Mouse (Mus musculus) adipocyte (in vitro differentiated cells): ENCODE measurements around the gene Bst1.

Experiments
- DNase-seq: peaks from one replicate; pipeline ENCODE4 v3.0.0-alpha.2; 2016; ENCODE audit warnings: low spot score

Bst1 gene

DNA sequence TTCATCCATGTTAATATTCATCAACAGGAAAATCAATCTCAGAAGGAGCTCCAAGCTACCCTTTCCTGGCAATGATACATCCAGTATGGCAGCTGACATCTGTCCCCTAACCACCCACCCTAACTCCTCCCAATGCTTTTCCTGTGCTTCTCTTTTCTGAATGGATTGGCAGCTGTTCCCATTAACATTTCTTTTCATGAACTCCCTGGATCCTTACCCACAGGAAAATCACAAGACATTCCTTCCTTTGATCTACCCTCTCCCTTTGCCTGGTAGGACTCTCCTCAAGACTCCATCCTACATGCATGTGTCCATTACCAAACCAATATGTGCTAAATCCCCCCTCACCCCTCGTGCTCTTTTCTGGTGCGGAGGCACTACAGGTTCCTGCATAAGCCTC, 4.1 kb upstream of the Bst1 start:
- no peak for DNase-seq

DNA sequence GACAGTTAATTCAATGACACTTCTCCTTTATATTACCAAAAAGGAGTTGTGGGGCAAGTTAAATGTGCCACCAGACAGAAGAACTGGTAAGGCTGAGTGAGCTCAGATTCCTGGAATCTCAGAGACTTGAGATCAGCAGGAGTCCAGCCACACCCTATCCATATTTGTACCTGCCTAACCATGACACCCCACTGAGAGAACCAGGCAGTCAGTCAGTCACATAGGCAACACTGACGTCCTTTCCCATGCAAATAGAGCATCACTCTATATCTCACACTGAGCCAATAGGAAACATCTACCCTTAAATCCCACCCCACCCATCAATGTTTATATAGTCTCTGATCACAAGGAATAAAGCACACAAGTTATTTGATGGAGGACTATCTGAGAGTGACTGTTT, 2.9 kb upstream of the Bst1 start:
- DNase-seq = no peak

DNA sequence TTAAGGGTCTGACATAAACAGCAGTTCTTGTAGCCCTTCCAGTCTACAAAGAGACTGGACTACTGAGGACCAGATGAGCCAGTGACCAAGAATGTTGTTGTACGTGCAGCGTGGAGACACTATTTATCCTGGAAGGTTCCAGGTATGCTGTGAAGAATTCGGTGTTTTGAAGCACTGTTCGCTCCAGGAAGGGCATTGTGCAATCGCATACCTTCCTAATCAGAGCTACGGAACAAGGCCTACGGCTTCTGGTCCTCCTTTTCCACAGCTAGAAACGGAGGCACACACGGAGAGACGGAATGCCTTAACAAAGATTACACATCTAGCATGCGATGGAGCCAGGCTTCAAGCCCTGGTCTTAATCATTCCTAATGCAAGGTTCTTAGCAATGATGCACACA, 2.1 kb downstream of the Bst1 start:
- DNase-seq = no peak

DNA sequence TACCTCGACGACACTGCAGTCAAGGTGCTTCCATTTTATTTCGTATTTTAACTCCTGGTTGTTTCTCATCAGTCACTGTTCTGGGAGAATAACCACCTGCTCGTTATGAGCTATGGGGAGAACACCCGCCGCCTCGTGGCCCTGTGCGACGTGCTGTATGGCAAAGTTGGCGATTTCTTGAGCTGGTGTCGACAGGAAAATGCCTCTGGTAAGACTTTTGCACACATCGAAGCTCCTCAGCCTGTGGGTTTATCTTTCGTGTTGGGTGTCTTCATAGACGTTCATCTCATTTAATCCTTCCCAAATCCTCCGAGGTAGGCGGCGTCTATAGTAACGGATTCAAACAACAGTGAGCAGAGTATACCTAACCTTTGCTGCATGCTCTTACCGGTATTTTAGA, 2.9 kb downstream of the Bst1 start, which contains the start of gene Fbxl5:
Gene Fbxl5 (minus strand): TSS at position 101 of the 400 bp plus-strand sequence.
- DNase-seq = no peak

DNA sequence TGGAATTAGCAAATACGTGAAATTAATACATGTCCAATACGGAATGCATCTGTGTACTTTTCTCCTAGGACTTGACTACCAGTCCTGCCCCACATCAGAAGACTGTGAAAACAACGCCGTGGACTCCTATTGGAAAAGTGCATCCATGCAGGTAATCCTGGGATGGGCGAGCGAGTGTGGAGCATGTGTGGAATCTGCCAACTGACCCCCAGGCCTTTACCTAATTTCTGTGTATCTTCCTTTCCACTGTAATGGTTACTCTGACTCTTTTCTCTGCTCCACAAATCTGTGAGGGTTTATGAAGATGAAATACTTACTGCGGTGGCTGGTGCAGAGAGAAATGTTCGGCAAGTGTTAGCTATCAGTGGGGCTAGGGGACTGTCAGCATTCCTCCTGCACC, 3.5 kb downstream of the Bst1 start:
- DNase-seq = no peak

DNA sequence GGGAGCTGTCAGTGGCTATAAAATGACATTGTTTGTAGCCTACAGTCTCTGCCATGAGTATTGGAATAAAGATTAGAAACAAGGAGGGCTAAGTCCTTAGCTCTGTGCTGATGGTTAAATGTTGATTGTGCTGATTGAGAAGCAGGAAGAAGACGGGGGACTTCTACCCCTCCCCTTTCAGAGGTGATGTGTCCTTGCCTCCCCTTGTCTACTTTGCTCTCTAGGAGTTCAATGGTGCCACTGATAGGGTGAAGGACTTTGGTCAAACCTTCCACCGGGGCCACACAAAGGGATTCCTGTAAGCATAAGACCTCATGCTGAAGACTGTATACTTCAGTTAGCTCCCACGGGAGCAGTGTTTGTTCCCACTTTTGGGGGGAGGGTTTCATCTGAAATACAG, 4.1 kb downstream of the Bst1 start:
- no peak for DNase-seq

DNA sequence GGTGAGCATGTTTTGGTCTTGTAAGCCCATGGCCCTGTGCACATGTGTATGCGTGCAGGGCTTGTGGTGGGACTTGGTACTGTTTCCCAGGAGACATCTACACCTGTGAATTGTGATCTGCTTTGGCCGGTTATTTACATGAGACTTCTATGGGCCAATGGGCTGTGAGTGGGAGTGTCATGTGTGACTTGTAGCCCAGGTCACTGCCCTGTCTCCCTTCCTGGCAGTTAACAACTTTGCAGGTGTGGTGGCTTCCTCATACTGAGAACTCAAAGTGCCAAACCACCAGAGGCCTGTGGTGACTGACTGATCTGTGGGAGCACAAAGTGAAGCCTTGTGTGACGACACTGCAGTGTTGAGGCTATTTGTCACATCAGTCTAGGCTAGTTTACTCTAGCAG, 5.9 kb downstream of the Bst1 start:
- no peak for DNase-seq

DNA sequence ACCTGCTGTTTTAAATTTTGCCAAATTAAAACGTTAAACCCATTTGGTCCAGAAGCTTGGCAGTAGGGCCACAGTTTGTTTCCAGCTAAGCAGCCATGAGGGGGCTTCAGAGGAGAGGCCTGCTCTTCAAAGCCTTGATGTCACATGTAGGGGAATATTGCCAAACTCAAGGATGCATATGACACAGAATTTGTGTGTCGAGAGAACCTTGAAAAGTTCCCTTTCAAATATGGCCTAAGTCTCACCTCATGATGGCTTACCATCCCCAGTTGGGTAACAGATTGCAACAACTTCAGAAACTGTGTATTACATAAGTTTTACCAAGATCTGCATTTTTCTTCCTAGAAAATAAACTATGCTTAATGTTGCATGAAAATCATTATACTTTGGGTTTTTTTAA, 8.2 kb downstream of the Bst1 start:
- DNase-seq = no peak

DNA sequence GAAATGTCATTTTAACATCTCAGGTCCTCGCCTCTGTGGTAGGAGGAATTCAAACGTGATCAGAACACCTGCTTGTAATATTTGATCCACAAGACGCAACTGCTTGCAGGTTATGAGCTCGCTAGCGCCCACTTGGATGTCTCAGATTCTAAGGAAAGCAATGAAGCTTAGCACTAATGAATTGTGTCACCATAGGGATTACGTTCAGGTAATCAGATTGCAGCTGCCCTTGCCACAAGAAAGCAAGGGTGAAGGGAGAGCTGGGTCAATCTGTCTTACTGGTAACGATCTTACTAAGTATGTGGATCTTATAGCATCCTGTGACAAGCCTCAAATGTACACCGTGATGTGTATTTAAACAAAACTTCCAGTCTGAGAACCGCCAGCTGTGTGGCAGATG, 8.7 kb downstream of the Bst1 start:
- no peak for DNase-seq

DNA sequence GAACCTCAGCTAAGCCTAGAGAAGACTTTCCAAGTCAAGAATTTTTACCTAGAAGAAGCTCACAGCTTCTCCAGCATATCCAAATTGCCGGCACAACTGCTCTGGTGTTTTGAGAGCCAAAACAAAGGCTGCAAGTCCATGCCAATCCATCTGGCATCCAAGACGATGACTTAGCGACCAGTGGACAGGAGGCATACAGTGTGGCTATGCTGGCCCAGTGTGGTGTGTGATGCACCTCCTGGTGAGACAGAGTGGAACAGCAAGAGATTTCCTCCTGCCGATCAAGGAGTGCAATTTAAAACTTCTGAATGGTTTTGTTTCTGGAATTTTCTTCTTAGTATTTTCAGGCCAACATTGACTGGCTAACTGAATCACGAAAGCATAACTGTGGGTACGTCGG, 17.9 kb downstream of the Bst1 start:
- peak; percentile 77 for DNase-seq

DNA sequence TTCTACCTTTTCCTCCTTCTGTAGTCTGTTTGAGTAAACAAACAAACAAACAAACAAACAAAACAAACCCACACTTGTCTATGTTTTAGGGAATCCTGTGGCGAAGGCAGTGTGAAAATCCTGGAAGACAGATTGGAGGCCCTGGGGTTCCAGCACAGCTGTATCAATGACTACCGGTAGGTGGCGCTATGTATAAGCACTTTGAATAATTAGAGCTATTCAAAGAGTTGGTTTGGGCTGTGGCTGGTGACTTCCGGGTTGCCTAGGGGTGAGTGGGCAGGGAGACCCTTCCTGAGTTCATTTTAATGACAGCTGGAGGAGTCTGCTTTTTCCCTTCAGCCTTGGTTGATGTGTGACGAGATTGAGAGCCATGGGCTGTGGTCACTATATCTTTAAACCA, 18.7 kb downstream of the Bst1 start:
- DNase-seq = peak; percentile 70

DNA sequence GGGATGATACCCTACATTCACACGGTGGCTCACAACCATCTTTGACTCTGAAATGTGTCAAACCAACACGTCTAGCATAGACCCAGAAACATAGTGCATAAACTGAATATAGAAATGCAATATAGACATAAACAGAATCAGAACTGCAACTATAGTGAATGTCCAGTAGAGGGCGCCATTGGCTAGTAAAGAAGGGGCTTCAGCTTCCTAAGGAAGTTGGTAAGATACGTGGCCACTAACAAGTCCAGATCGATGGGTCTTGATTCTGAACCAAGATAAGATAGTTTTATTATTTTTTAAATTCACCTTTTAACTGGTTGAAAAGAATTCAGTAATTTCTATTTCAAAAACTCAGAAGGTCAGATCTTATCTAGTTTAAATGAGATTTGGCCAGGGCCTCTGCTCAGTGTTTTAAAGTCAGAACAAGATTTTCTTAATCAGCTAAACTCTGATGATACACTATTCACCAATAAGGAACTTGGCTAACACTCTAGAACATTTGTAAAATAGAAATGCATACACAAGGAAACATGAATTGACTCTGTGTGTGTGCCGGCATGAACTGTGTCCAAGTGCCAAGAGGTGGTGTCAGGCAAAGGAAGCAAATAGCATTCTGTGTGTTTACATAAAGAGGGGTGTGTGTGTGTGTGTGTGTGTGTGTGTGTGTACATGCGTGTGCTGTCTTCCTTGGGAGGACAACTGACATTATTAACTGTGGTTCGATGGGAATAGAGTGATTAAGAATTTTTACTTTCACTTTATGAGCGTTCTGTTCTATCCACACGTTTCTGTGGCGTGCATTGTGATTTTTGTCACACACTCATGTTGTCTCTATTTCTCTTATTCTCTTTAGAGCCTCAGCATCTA, 22.7 kb downstream of the Bst1 start:
- peak; percentile 88 for DNase-seq

DNA sequence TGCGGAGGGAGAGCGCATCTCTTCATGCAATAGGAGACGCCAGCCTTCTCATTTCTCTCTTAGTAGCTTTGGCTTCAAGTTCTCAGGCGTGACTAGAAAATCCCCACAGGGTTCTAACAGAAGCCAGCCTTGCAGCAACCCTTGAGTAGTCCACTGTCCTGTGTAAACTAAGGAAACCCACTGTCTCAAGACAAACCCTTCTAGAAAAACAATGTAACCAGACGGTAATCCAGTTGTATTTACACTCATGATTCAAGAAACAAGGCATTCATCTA, 23.3 kb downstream of the Bst1 start:
- no peak for DNase-seq

DNA sequence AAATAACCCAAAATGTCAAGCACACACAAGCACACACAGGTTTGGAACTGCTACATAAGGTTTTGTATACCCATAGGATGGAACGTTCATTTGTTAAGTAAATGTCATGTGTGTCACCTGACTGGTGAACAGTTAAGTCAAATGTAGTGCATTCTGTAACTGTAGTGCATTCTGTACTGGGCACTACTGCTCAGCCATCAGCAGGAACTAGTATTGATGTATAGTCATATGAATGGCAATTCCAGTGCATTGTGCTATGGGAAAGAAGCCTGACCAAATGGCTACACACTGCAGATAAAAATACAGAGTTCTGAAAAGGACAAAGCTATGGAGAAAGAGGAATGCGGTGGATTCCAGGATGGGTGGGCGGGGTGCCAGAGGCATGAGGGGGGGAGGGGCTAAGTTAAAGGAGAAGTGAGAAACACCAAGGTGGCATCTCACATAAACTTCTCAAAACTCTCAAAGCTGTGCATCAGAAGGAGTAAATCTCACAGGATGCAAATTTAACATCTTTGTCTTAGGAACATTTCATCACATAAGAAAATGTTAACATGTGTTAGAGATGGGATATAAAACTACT, 24.0 kb downstream of the Bst1 start:
- DNase-seq = no peak

DNA sequence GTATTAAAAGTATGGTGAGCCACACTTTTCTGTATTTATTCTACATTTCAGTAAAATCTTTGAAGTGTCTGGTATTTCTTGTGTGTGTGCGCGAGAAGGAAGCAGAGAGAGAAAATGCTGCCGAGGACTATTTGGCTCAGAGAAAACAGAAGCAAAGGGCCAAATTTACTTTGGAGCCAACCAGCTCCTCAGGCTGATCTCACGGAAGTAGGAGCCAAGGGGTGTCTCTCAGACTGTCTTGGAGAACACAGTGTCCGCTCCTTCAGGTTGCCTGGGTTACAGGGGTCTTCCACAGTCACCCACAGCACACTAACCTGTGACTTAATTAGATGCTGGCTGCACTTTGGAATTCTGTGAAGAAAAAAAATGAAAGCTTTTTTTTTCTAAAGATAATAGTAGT, 26.4 kb downstream of the Bst1 start:
- peak; percentile 46 for DNase-seq

DNA sequence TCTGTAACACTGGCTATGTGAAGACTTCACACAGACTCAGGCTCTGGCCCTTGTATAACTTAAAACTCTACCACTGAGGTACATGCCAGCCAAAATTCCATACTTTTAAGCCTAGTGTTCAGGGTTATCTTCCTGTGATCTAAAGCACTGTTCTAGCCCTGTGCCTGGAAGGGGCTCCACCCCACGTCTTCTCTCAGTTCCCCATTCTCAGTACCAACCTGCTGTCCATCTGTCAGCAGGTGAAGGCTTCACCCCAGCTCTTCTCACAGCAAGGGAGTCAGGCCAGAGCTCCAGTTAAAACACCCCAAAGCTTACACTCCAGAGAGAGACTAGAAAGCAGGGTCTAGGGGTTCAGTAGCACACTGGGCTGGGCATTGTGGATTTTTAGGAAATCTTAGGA, 27.0 kb downstream of the Bst1 start:
- DNase-seq = no peak

DNA sequence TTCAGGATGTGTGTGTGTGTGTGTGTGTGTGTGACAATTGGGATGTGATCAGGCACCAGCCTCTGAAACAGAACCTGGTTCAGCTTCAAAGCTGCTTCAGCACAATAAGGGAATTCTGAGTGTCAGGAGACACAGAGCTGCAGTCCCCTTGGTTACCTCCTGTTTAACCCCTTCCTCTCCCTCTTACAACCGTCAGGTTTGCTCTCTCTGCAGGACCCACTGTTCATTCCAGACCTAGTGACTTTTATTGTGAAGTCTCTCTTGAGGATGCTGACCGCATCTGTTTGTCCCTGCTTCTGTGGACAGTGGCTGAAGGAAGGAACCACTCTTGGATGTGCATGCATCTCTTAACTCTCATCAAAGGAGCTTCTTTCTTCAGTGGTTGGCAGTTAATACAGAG, 27.5 kb downstream of the Bst1 start:
- DNase-seq = no peak

DNA sequence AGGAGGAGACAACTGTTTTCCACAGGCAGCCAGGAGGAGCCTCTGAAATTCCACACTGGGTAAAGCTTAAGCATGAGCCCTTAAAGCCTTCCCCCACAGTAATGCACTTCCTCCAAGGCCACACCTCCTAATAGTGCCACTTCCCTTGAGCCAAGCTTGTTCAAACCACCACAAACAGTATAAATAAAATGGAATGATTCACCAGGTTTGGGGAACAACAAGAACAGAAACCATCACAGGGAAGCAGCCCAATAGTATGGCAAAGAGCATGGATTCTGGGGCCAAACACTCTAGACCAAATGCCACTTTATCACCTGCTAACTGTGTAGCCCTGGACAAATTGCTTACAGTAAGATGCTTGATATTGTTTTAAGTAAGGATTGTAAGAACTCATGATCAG, 28.9 kb downstream of the Bst1 start:
- DNase-seq = no peak

DNA sequence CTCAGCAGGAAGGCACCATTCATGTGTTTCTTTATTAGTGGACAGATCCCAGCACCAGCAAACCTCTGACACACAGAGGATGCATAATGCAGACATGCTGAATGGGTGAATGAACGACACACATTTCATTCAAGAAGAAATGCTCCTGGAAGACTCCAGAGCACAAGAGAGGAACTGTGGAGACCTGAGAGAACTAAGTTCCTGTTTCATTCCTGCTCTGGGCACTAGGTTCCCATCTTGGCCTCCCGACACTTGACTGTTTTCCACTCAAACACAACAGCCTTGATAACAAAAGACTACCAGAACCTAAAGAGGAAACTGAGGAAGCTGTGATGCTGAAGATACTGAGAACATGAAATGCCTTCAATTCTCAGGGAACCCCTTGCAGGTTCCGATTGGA, 29.6 kb downstream of the Bst1 start:
- no peak for DNase-seq

DNA sequence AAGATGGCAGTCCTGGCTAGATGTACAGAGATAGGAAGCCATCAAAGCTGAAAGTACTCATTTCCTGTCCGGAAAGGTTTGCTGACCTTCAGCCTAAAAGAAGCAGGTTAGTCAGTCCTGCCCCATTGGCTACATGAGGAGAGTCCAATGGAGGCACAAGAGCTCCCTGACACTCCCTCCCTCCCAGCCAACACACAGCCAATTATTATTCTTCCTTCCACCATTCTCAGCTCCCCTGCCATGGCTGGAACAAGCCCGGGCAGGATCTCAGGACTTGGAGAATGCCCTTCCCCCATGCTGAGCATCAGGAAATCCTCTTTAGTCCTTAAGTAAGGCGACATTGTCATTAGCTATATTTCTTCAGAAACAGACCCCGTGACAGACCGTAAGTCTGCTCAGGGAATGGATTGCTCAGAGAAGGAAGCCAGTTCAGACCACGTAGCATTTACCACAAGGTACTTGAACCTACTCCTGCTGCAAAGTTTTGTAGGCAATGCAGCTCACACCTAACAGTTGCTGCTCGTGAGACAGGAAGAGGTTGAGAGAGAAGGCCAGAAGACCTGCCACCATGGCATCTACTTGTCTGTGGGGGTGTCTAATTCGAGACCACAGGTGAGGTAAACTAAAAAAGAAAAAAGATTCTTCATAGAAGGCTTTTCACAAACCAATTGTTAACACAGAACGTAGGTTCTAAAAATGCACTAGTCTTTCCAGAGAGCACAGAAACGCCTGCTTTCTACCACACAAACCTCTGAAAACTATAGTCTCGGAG, 34.6 kb downstream of the Bst1 start:
- no peak for DNase-seq

DNA sequence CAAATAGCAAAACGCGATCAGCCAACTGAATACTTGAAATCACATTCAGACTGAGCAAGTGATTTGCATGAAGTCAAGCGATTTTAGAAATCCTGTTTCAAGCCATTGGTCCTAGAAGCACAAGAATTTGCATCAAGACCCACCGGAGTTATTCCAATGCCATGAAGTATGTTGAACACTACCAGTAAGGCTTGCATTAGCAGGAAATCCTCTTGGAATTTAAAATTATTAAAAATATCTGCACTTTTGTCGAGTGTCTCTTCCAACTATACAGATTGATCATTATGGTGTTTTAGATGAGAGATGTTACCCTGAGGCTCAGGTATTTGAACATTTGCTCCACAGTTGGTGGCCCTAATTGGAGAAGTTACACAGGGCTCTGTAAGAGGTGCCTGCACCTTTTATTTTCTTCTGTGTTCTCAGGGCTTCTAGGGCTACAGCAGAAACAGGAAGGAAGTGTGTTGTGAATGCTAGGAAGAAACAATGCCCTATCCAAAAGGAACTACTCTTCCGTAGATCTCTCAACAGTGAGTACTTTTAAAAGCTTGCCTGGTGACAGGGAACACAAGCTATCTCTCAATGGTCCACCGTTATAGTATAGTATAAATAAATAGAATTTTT, 35.3 kb downstream of the Bst1 start:
- DNase-seq = no peak

DNA sequence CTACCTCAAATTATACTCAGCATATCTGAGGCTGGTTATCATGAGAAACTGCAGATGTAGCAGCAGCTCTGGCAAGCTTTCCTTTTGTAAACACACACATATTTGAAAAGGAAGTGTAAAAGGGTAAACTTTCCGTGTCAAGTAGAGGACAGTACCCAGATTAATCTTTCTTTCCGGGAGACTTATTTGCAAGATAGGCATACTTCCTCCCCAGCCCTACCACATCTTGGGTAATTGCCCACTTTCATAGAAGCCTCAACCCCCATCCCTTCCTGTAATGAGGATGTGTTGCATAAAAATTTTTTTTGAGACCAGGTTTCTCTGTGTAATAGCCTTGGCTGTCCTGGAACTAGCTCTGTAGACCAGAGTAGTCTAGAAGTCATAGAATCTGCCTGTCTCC, 37.1 kb downstream of the Bst1 start:
- peak; percentile 33 for DNase-seq

DNA sequence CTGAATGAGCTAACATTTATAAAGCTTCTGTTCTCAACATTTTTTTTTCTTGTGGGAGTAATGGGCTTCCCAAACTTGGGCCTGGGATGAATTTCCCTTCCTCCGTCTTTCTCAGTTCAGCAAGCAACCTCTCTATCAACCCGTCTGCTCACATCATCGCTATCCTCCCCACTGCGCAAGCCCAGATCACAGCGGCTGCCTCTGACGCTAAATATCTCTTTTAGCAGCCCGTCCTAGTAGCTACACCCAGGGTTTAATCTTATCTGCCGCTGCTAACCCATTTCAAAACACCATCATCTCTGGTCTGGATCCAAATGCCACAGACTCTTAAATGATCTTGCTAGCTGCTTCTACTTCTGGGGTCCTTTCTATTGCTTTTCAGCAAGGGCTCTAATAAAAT, 41.0 kb downstream of the Bst1 start:
- no peak for DNase-seq
